Mouse (Mus musculus): ENCODE data around the gene Ubtd1. TPM values are rescaled to one million over a fixed set of nuclear protein-coding genes. Genes with fewer than 3 reads are reported as not detected.

The Ubtd1 gene
- 11.1 and 13.1 TPM in 2 replicates for polyA plus RNA-seq (2011; ENCODE audit: insufficient read depth, insufficient read length, low read depth, missing spikeins)

- Histone ChIP-seq H3K27me3 (ENCODE audit: control insufficient read depth, insufficient read depth, low read length, poor library complexity, severe bottlenecking) (no peaks in the 10 kb centered on the region), H3K9ac (ENCODE audit: low read depth, poor library complexity, severe bottlenecking) (peak within 1 kb of the TSS; percentile 96), H3K9me3 (replicated peaks; ENCODE audit: control insufficient read depth, insufficient read depth, low read length, poor library complexity, severe bottlenecking) (no peaks in the 10 kb centered on the region), H3K4me1 (ENCODE audit: control insufficient read depth, insufficient read depth, low read length) (peaks cover 4% of the 10 kb centered on the region), H3K36me3 (ENCODE audit: control insufficient read depth, insufficient read depth, low read length, poor library complexity, severe bottlenecking) (no peaks in the 10 kb centered on the region), H3K27ac (ENCODE audit: insufficient read depth, low read length) (peak within 1 kb of the TSS; percentile 69), H3K4me3 (ENCODE audit: low read depth, low read length) (peak within 1 kb of the TSS; percentile 72)
- TF ChIP-seq EP300 (IDR thresholded peaks at IDR 0.05; ENCODE audit: insufficient read depth, low read depth, low read length) (no peak), POLR2A (IDR thresholded peaks at IDR 0.05; ENCODE audit: insufficient read depth, low read length) (no peak), CTCF (IDR thresholded peaks at IDR 0.05; ENCODE audit: low read depth, low read length) (no peak)
Measured at GRCm38 (mm10) chr19:41981595-41981927, at the start of gene Ubtd1. Gene Ubtd1 (plus strand): TSS chr19:41981763.

DNA sequence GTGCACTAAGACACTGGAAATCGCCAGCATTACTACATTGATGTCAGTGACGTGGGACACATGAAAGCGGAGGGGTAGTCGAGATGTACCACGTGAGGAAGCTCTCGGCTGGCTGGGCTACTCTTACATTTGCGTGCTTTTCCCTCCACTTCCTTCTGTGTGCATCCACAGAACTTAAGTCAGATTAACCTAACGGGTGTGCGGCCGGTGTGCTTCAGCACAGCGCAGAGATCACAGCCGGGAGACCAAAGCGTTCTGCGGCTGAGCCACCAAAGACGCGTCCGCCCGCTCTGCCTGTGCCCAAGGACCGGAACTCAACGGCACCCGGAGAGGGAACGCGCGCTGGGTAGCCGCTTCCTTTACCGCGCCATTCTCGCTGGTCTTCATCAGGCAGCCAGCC, 48.9 kb upstream of the Ubtd1 start:
- TF ChIP-seq CTCF (IDR thresholded peaks at IDR 0.05; ENCODE audit: low read depth, low read length) (no peak), EP300 (IDR thresholded peaks at IDR 0.05; ENCODE audit: insufficient read depth, low read depth, low read length) (no peak)
- H3K9ac ChIP-seq (ENCODE audit: low read depth, poor library complexity, severe bottlenecking), result peak overlapping the region; percentile 52
- no peaks in the 10 kb centered on the region for H3K9me3 ChIP-seq (replicated peaks; ENCODE audit: control insufficient read depth, insufficient read depth, low read length, poor library complexity, severe bottlenecking)
- H3K4me1 ChIP-seq (ENCODE audit: control insufficient read depth, insufficient read depth, low read length), result no peaks in the 10 kb centered on the region
- peak overlapping the region; percentile 90 for H3K4me3 ChIP-seq (ENCODE audit: low read depth, low read length)
- H3K27ac ChIP-seq (ENCODE audit: insufficient read depth, low read length), result no peak overlapping the region
- peaks cover 20% of the 10 kb centered on the region for H3K36me3 ChIP-seq (ENCODE audit: control insufficient read depth, insufficient read depth, low read length, poor library complexity, severe bottlenecking)
- no peaks in the 10 kb centered on the region for H3K27me3 ChIP-seq (ENCODE audit: control insufficient read depth, insufficient read depth, low read length, poor library complexity, severe bottlenecking)

DNA sequence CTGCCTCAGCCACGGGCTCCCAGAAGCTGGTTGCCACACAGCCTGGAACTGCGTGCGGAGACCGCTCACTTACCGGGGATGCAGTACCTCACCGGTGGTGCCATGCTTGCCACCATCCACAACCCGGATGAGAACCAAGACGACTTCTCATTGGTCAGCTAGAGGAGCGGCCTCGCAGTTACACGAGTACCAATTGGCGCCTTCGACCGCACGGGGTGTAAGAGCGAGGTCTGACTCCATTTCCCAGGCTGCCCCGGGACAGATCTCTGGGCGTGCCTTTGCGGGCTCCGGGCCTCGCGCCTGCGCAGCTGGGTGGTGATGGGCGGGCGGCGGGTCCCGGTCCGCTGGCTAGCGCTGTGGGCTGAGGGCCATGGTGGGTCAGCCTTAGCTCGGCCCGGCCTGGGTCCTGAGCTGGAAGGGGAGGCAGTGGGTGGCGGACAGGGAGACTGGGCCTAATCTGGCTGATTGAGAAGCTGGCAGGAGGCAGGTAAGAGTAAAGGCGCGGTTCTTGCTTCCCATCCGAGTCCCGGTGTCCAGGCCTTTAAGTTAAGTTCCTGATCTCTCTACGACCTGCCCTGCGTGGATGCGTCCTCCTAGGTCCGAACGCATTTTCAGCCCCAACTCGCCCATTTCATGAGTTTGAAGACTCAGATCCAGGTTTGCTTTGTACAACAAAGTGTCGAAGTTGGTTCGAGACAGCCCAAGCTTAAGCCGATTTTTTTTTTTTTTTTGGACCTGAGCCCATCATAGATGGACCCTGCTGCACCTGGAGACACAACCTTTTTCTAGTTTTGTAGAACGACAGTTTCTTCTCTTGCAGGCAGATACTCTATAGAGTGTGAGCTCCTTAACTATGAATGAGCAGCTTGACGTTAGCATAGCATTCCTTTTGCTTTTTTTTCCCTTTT, 48.1 kb upstream of the Ubtd1 start, which contains the start of the genes Exosc1 and Zdhhc16:
TSS of gene Exosc1 (minus strand) at position 245 of the 908 bp plus-strand sequence.
TSS of gene Zdhhc16 (plus strand) at position 302 of the 908 bp plus-strand sequence.
- H3K36me3 ChIP-seq (ENCODE audit: control insufficient read depth, insufficient read depth, low read length, poor library complexity, severe bottlenecking), result peaks cover 17% of the 10 kb centered on the region
- H3K27ac ChIP-seq (ENCODE audit: insufficient read depth, low read length), result no peak within 1 kb of the TSS
- H3K9ac ChIP-seq (ENCODE audit: low read depth, poor library complexity, severe bottlenecking), result peak within 1 kb of the TSS; percentile 52
- H3K4me1 ChIP-seq (ENCODE audit: control insufficient read depth, insufficient read depth, low read length), result no peaks in the 10 kb centered on the region
- TF ChIP-seq POLR2A (IDR thresholded peaks at IDR 0.05; ENCODE audit: insufficient read depth, low read length), result peak; percentile 51
- no peak for TF ChIP-seq EP300 (IDR thresholded peaks at IDR 0.05; ENCODE audit: insufficient read depth, low read depth, low read length)
- H3K4me3 ChIP-seq (ENCODE audit: low read depth, low read length), result peak within 1 kb of the TSS; percentile 90
- H3K27me3 ChIP-seq (ENCODE audit: control insufficient read depth, insufficient read depth, low read length, poor library complexity, severe bottlenecking), result no peaks in the 10 kb centered on the region
- H3K9me3 ChIP-seq (replicated peaks; ENCODE audit: control insufficient read depth, insufficient read depth, low read length, poor library complexity, severe bottlenecking), result no peaks in the 10 kb centered on the region

DNA sequence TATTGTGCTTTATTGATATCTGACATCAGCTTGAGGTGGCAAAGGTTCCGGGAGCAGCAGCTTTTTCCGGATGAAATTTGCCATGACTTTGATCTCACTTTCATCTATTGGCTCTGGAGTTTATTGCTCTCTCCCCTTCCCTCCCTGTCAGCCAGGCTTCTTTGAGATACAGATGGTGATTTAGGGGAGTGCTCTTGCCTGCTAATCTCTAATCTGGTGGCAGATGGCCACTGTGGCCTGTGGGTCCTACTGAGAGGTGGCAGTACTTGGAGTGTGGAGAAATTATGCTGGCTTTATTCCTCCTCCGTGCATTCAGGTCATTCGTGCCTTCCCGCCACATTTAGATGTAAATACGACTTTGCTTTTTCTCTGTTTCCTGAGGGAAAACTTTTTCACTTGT, 47.4 kb upstream of the Ubtd1 start:
- Histone ChIP-seq H3K27ac (ENCODE audit: insufficient read depth, low read length) (no peak overlapping the region), H3K4me1 (ENCODE audit: control insufficient read depth, insufficient read depth, low read length) (no peaks in the 10 kb centered on the region), H3K27me3 (ENCODE audit: control insufficient read depth, insufficient read depth, low read length, poor library complexity, severe bottlenecking) (no peaks in the 10 kb centered on the region)

GRCm38 (mm10) chr19:41935921-41936320, 45.6 kb upstream of the Ubtd1 start:
- Histone ChIP-seq H3K9ac (ENCODE audit: low read depth, poor library complexity, severe bottlenecking) (no peak overlapping the region), H3K36me3 (ENCODE audit: control insufficient read depth, insufficient read depth, low read length, poor library complexity, severe bottlenecking) (peaks cover 15% of the 10 kb centered on the region), H3K4me3 (ENCODE audit: low read depth, low read length) (no peak overlapping the region), H3K4me1 (ENCODE audit: control insufficient read depth, insufficient read depth, low read length) (no peaks in the 10 kb centered on the region), H3K27ac (ENCODE audit: insufficient read depth, low read length) (no peak overlapping the region), H3K27me3 (ENCODE audit: control insufficient read depth, insufficient read depth, low read length, poor library complexity, severe bottlenecking) (no peaks in the 10 kb centered on the region), H3K9me3 (replicated peaks; ENCODE audit: control insufficient read depth, insufficient read depth, low read length, poor library complexity, severe bottlenecking) (no peaks in the 10 kb centered on the region)
- TF ChIP-seq POLR2A (IDR thresholded peaks at IDR 0.05; ENCODE audit: insufficient read depth, low read length) (no peak), CTCF (IDR thresholded peaks at IDR 0.05; ENCODE audit: low read depth, low read length) (no peak), EP300 (IDR thresholded peaks at IDR 0.05; ENCODE audit: insufficient read depth, low read depth, low read length) (no peak)

More for the DNA sequence above, 47.4 kb upstream of the Ubtd1 start:
- no peak for TF ChIP-seq CTCF (IDR thresholded peaks at IDR 0.05; ENCODE audit: low read depth, low read length)
- TF ChIP-seq POLR2A (IDR thresholded peaks at IDR 0.05; ENCODE audit: insufficient read depth, low read length), result no peak
- TF ChIP-seq EP300 (IDR thresholded peaks at IDR 0.05; ENCODE audit: insufficient read depth, low read depth, low read length), result no peak
- H3K4me3 ChIP-seq (ENCODE audit: low read depth, low read length), result peak overlapping the region; percentile 11; the same call in 1 of the 2 replicates
- H3K9me3 ChIP-seq (replicated peaks; ENCODE audit: control insufficient read depth, insufficient read depth, low read length, poor library complexity, severe bottlenecking), result no peaks in the 10 kb centered on the region
- H3K9ac ChIP-seq (ENCODE audit: low read depth, poor library complexity, severe bottlenecking), result peak overlapping the region; percentile 52
- H3K36me3 ChIP-seq (ENCODE audit: control insufficient read depth, insufficient read depth, low read length, poor library complexity, severe bottlenecking), result peaks cover 16% of the 10 kb centered on the region

GRCm38 (mm10) chr19:41938539-41938938, 43.0 kb upstream of the Ubtd1 start:
- TF ChIP-seq EP300 (IDR thresholded peaks at IDR 0.05; ENCODE audit: insufficient read depth, low read depth, low read length) (no peak), CTCF (IDR thresholded peaks at IDR 0.05; ENCODE audit: low read depth, low read length) (no peak), POLR2A (IDR thresholded peaks at IDR 0.05; ENCODE audit: insufficient read depth, low read length) (no peak)
- Histone ChIP-seq H3K4me3 (ENCODE audit: low read depth, low read length) (no peak overlapping the region), H3K36me3 (ENCODE audit: control insufficient read depth, insufficient read depth, low read length, poor library complexity, severe bottlenecking) (peaks cover 32% of the 10 kb centered on the region), H3K27me3 (ENCODE audit: control insufficient read depth, insufficient read depth, low read length, poor library complexity, severe bottlenecking) (no peaks in the 10 kb centered on the region), H3K9me3 (replicated peaks; ENCODE audit: control insufficient read depth, insufficient read depth, low read length, poor library complexity, severe bottlenecking) (peaks cover 9% of the 10 kb centered on the region; the same call in 1 of the 2 replicates), H3K9ac (ENCODE audit: low read depth, poor library complexity, severe bottlenecking) (no peak overlapping the region), H3K4me1 (ENCODE audit: control insufficient read depth, insufficient read depth, low read length) (no peaks in the 10 kb centered on the region), H3K27ac (ENCODE audit: insufficient read depth, low read length) (no peak overlapping the region)

All from ES-Bruce4 (cell line).